Mouse (Mus musculus): Measurements from ENCODE around the gene Ptgds.

Gene Ptgds

DNA sequence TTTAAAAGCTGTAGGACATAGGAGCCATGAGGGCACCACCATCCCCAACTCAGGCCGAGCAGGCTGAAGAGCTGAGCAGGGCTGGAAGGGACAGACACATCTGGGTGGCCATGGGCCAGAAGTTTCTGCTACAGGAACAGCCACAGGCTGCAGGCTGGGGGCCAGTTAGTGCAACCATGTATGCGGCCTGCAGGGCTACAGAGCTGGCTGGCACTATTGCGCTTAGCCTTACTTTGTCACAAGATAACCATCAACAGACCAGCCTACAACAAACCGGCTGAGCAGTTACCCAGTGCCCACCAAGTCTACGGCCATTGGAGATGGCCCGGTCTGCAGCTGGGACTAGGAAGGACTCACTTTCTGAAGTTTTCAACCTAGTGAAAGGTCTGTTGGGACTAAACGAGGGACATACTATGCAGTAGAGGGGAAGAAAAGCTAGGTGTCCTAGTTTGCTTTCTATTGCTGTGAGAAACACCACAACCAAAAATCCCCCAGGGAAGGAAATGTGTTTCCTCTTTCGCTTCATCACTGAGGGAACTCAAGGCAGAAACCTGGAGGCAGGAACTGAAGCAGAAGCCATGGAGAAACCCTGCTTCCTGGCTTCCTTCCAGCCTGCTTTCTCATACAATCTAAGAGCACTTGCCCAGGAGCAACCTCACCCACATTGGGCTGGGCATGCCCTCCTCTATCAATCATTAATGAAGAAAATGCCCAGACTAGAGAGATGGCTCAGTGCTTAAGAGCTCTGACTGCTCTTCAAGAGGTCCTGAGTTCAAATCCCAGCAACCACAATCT lies 18.8 kb downstream of the Ptgds start:
- DNase-seq (ENCODE audit: low spot score) = no peak

GRCm38 (mm10) chr2:25442682-25443081 lies 27.2 kb downstream of the Ptgds start:
- DNase-seq (ENCODE audit: low spot score) = no peak

DNA sequence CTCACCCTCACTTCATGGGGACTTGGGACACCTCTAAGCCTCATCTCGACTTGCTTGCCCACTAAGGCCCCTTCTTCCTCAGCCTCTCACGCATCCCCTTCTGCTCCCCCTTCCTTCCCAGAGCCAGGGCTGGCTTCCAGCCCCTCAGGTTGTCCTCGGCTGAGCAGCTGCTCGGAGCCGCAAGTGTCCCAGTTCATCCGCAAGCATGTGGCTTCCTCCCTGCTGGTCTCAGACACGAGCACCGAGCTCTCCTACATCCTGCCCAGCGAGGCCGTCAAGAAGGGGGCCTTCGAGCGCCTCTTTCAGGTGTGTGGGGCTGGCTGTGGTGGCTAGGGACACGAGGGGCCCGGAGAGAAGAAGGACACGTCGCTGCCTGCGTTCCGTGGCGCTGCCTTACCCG lies 28.8 kb downstream of the Ptgds start:
- DNase-seq (ENCODE audit: low spot score) = no peak

DNA sequence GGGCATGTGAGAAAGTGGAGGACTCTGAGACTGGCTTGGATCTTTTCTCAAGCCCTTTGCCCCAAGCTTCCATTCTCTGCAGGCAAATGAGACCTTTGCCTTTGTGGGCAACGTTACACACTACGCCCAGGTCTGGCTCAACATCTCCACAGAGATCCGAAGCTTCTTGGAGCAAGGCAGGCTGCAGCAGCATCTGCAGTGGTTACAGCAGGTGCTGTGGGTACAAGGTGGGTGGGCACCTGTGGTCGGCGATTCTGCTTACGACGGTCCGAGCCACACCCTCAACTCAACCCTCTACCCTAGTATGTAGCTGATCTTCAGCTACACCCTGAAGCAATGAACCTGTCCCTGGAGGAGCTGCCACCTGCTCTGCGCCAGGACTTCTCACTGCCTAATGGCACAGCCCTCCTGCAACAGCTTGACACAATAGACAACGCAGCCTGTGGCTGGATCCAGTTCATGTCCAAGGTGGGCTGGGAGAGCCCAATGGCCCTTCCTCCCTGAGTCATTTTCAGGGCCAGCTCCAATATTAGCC lies 33.5 kb downstream of the Ptgds start:
- DNase-seq (ENCODE audit: low spot score) = no peak

- DNase-seq (ENCODE audit: low spot score) = no peak
Observed at GRCm38 (mm10) chr2:25434292-25434691, 35.6 kb downstream of the Ptgds start.

- no peak for DNase-seq (ENCODE audit: low spot score)
Observed at GRCm38 (mm10) chr2:25433101-25433500, 36.7 kb downstream of the Ptgds start.

- DNase-seq (ENCODE audit: low spot score) = no peak
Observed at GRCm38 (mm10) chr2:25432326-25433098, 37.3 kb downstream of the Ptgds start.

DNA sequence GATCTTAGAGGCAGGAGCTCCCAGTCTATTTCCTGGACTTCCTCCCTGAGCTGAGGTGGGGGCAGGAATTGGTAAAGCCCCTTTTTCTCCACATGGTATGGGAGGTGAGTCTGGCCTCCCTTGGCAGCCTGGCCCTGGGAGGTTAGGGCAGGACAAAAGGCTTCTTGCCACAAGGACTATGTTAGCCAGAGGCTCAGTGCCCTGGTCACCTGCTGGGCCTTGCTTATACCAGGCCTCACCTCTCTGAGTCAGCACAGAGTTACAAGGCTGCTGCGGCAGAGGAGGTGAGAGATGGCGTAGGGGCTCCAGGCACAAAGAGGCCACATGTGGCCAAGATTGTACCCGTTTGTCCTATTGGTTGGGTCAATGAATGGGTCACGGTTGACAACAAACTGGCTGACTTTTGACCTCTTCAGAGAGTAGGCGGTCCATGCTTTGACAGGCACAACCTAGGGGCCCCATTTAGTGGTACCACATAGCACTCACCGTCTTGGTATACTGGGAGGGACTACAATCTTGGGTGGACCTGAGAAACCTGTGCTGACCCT lies 38.5 kb downstream of the Ptgds start:
- no peak for DNase-seq (ENCODE audit: low spot score)

DNA sequence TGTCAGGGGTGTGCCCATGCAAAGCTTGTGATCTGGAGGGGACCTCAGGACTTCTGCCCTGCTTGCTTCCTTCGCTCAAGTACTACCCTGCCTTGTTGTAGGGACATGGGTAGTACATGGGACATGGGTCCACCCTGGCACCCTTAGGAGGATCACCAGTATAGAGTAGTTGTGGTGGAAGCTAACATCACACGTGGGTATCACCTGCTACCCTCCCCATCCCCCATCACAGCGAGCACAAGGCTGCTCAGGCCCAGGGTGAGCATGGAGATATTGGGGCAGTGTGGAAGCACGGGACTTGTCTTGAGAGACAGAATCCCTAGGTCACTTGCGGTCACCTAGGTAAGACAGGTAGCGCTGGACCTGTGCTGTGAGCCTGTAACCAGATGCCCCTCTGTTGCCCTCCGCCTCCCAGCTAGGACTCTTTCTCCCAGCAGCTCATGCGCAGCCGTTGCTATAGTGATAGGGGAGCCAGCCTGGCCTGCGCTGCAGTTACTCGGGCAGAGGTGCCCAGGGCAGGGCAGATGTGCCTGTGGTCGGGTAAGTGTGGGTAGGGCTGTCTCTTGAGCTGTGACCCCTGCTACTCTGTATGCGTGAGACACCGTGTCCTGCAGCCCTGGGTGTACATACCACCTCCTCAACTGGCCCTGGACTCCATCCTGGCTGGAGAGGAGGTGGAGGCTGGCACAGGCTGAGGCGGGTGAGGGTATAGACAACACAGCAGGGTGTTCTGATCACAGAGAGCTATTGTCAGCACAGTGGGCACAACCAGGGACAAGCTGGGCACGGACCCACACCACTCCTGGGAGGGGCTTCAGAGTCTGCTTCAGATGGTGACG lies 39.2 kb downstream of the Ptgds start:
- no peak for DNase-seq (ENCODE audit: low spot score)

DNA sequence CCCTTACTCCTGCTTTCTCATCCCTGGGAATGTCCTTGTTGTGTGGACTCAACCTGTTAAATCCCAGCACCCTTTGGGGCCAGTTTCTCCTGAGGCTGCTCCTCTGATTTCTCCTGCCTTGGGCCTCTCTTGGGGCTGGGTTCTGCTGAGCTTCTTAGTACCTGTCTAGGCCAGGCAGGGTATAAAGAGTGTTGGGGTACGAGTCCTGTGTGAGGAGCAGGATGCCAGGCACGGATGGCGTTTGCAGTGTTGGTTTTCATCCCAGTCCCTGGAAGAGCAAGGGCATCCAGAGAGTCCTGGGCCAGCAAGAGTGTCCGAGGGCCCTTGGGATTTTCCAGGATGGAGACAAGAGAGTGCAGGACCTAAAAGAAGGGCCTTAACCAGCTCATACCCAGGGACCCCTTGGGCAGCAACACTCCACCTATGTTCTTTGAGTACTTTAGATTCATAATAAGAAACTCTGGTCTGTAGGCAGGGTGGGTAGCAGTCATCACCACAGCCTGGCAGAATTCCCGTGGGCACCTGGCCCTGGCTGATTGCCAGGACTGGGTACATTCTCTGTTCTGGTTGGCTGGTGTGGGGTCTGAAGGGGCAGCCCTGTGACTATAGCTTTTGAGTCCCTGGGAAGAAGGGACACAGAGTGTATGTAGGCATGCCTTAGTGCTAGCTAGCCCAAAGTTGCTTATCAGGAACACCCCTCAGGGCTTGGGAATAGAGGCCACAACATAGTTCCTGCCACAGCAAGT lies 40.2 kb downstream of the Ptgds start:
- no peak for DNase-seq (ENCODE audit: low spot score)

- DNase-seq (ENCODE audit: low spot score) = peak; percentile 67
Observed at GRCm38 (mm10) chr2:25428442-25429236, 41.2 kb downstream of the Ptgds start, which contains the start of gene Abca2. Gene Abca2 (plus strand): TSS chr2:25428703.

DNA sequence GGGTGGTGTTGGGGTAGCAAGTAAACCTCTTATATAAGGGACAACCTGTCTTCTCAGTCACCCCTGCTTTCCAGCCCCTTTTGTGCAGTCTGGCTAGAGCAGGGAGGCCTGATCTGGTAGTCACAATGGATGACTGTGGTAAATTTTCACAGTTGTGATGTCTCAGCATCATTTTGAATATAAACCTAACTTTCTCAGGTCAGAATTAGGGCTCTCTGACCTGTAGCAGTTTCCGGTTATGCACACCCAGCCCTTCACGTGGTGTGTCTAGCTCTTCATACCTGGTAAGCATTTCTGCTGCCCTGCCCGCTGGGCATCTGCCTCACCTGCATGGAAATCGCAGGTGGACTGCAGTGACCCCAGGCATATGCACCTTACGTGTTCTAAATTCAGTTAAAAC lies 42.6 kb downstream of the Ptgds start:
- DNase-seq (ENCODE audit: low spot score) = no peak

DNA sequence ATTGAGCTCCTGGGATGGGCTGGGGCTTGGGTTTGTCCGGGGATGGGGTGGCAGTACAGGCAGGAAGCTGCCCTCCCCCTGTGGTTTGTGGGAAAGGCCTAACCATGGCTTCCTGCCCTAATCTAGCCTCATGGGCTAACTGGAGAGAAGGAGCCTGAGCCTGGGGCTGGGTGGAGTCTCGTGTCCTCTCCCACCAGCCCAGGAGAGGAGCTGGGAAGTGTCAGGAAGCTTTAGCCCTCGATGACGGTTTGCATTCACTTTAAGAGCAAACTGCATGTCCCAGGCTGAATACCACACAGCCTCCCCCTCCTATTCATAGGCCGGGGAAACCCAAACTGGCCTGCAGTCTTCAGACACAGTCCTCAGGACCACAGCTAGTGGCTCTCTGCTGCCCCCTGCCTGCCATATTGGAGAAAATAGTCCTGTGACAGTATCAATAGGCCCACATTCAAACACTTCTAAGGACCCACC lies 43.1 kb downstream of the Ptgds start:
- peak; percentile 25 for DNase-seq (ENCODE audit: low spot score)

- no peak for DNase-seq (ENCODE audit: low spot score)
Observed at GRCm38 (mm10) chr2:25425481-25425880, 44.4 kb downstream of the Ptgds start.

DNA sequence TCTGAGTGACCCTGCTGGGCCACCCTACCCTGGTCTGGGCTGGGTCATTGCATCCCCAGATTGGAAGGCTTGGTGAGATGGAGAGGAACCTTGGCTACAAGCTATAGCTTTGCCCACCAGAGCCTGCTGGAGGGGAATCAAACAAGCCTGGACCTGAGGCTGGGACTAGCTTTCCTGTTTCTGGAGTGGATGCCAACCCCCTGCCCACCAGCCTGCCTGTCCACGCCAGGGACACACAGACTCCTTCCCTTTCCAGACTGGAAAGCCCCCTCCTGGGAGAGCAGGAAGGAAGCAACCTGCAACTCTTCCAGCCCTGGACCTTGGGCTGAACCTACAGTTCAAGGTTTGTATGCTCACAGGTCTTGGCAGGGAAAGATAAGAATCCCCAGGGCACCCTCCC lies 46.2 kb downstream of the Ptgds start:
- no peak for DNase-seq (ENCODE audit: low spot score)

DNA sequence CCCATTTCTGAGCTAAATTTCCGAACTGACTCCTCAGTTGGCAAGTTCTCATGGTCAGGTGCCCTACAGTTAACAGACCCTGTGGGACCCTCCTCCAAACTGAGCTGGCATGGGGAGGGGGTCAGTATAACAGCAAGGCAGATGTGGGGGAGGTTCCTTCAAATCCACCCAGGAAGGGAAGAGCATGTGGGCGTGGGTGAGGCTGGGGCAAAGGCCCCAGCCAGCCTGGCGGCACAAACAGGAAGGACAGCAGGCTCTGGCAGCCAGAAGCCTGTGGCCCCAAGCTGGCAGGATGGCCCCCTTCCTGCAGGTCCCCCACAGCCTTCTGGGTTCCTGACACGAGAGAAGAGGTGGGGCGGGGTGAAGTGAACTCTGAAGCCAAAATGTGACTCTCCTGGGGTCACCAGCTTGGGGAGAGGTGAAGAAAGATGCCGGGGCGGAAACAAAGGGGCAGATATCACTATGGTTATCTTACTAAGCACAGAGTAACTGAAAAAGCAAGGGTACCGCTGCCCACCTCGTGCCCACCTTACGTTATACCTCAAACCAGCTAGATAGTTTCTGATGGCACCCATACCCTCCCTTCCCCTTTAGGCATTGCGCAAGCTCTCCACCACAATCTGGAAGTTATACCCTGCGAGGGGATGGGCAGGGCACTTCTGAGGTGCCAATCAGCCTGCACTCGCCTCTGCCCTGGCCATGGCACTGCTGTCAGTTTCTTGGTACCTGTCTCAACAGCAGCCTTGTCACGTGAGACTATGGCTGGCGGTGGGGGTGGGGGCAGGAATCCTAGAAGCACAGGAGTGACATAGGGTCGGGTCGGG lies 47.0 kb downstream of the Ptgds start, which contains the start of gene Fut7:
TSS of gene Fut7 (plus strand) at position 681 of the 824 bp plus-strand sequence.
- DNase-seq (ENCODE audit: low spot score) = no peak

- DNase-seq (ENCODE audit: low spot score) = no peak
Observed at GRCm38 (mm10) chr2:25421896-25422295, 48.0 kb downstream of the Ptgds start.

DNA sequence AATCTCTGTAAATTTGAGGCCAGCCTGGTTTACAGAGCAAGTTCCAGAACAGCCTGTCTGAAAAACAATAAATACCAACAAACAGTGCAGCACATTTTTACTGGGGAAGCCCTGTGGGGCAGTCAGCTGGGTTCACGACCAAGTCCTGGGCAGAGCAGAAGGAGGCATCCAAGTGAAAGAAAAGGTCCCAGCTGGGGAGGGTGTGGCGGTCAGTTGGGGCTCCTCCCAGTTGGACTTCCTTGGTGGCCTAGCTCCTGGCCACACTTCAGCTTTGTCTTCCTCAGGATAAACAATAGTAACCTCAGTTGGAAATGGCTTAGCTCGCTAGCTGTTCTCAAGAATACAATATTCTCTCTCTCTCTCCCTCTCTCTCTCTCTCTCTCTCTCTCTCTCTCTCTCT lies 52.4 kb downstream of the Ptgds start:
- DNase-seq (ENCODE audit: low spot score) = no peak
